ENCODE assay signal across 12 mouse cellular contexts in genomic region chr17:71093793-71094192, GRCm38 (mm10).
DNase-seq lines count a peak whose midpoint lies in the region; ATAC-seq and TF ChIP-seq lines count a peak whose summit lies in the region.
"Had no signal": no experiment of that assay in that cellular context is flagged by ENCODE, and none has a peak within 500 bp of the region (broad histone marks: within the 10 kb centered on the region; RNA-seq: fewer than 3 reads in every experiment).

No protein-coding gene starts in this region.

- no peak for TF ChIP-seq EP300 in stomach, postnatal 0 days (optimal IDR thresholded peaks at IDR 0.05)

- peaks cover 34% of the 10 kb centered on the region for H3K4me1 ChIP-seq in liver, adult 2 months (ENCODE audit: control insufficient read depth, insufficient read depth, low read length)
- 0 out of 2 replicates have a peak, but pooled peaks cover 3% of the 10 kb centered on the region for H3K4me1 ChIP-seq in liver, embryonic 11.5 days (replicated peaks; ENCODE audit: control insufficient read depth, insufficient read depth, low read length)
- H3K4me1 ChIP-seq in limb, embryonic 15.5 days: 0 out of 2 replicates have a peak, but pooled peaks cover 3% of the 10 kb centered on the region
- H3K4me1 ChIP-seq in stomach, postnatal 0 days (replicated peaks; ENCODE audit: control insufficient read depth, insufficient read depth): peaks cover 3% of the 10 kb centered on the region; the same call in 1 of the 2 replicates

- H3K79me2 ChIP-seq in liver, adult 2 months (ENCODE audit: control insufficient read depth, insufficient read depth, low read length): no peaks in the 10 kb centered on the region

- H3K36me3 ChIP-seq in liver, adult 2 months (ENCODE audit: control insufficient read depth, insufficient read depth, low read length): no peaks in the 10 kb centered on the region
- no peaks in the 10 kb centered on the region for H3K36me3 ChIP-seq in liver, embryonic 11.5 days (ENCODE audit: control insufficient read depth, insufficient read depth, low read length)
- no peaks in the 10 kb centered on the region for H3K36me3 ChIP-seq in limb, embryonic 15.5 days
- H3K36me3 ChIP-seq in stomach, postnatal 0 days (ENCODE audit: control insufficient read depth, insufficient read depth, low read length): no peaks in the 10 kb centered on the region
- H3K36me3 ChIP-seq: forebrain, embryonic 10.5 days had no signal

- TF ChIP-seq CTCF in liver, adult 2 months (IDR thresholded peaks at IDR 0.05; ENCODE audit: low read depth, low read length): no peak
- no peak for TF ChIP-seq CTCF in stomach, postnatal 0 days (IDR thresholded peaks at IDR 0.05; ENCODE audit: low read depth)

- WGBS in liver, adult 2 months: 26% methylated on average over 5 of the region's 5 CpGs
- 81% methylated on average over 5 of the region's 5 CpGs for WGBS in liver, embryonic 11.5 days
- 51% methylated on average over 5 of the region's 5 CpGs for WGBS in limb, embryonic 15.5 days
- 59% methylated on average over 5 of the region's 5 CpGs for WGBS in stomach, postnatal 0 days

- no peaks in the 10 kb centered on the region for H3K9me3 ChIP-seq in liver, embryonic 11.5 days (ENCODE audit: control insufficient read depth, low read length)
- no peaks in the 10 kb centered on the region for H3K9me3 ChIP-seq in limb, embryonic 15.5 days
- no peaks in the 10 kb centered on the region for H3K9me3 ChIP-seq in stomach, postnatal 0 days (ENCODE audit: control insufficient read depth, low read length)
- H3K9me3 ChIP-seq: forebrain, embryonic 10.5 days had no signal

- no peak overlapping the region for H3K4me3 ChIP-seq in liver, adult 2 months (ENCODE audit: insufficient read depth, low read depth, low read length)
- no peak overlapping the region for H3K4me3 ChIP-seq in liver, embryonic 11.5 days (ENCODE audit: low read depth, low read length)
- no peak overlapping the region for H3K4me3 ChIP-seq in limb, embryonic 15.5 days
- H3K4me3 ChIP-seq in stomach, postnatal 0 days (ENCODE audit: low read depth, low read length): no peak overlapping the region
- H3K4me3 ChIP-seq: forebrain, embryonic 10.5 days; heart, adult 2 months had no signal

- H3K4me2 ChIP-seq in liver, embryonic 11.5 days: no peak overlapping the region
- no peak overlapping the region for H3K4me2 ChIP-seq in limb, embryonic 15.5 days
- H3K4me2 ChIP-seq in stomach, postnatal 0 days (replicated peaks; ENCODE audit: low read depth): no peak overlapping the region
- H3K4me2 ChIP-seq: hindbrain, embryonic 14.5 days had no signal

- no peaks in the 10 kb centered on the region for H3K27me3 ChIP-seq in liver, adult 2 months (ENCODE audit: control insufficient read depth, insufficient read depth, low read length)
- H3K27me3 ChIP-seq in liver, embryonic 11.5 days (replicated peaks; ENCODE audit: control insufficient read depth, insufficient read depth, low read length): no peaks in the 10 kb centered on the region
- H3K27me3 ChIP-seq in limb, embryonic 15.5 days: no peaks in the 10 kb centered on the region
- H3K27me3 ChIP-seq in stomach, postnatal 0 days (ENCODE audit: control insufficient read depth, insufficient read depth, low read length): no peaks in the 10 kb centered on the region

- ATAC-seq in liver, embryonic 11.5 days (replicated peaks; ENCODE audit: low FRiP score): no peak
- peak; percentile 55; the same call in 1 of the 2 replicates for ATAC-seq in limb, embryonic 15.5 days (ENCODE audit: insufficient number of reproducible peaks, low FRiP score, low TSS enrichment, low read depth)
- ATAC-seq in stomach, postnatal 0 days (ENCODE audit: low FRiP score, low TSS enrichment): no peak

- H3K27ac ChIP-seq in liver, adult 2 months (replicated peaks; ENCODE audit: insufficient read depth, low read depth, low read length): peak overlapping the region; percentile 92
- H3K27ac ChIP-seq in liver, embryonic 11.5 days (ENCODE audit: low read depth, low read length): no peak overlapping the region
- no peak overlapping the region for H3K27ac ChIP-seq in limb, embryonic 15.5 days
- 0 out of 2 replicates have a peak overlapping the region, but pooled peaks have one; percentile 24 for H3K27ac ChIP-seq in stomach, postnatal 0 days (replicated peaks)
- H3K27ac ChIP-seq: forebrain, embryonic 10.5 days; heart, adult 2 months; hindbrain, embryonic 14.5 days had no signal

- DNase-seq in gastrocnemius, adult 18-20 months (ENCODE audit: low spot score): peak; percentile 77
- no peak for DNase-seq in gastrocnemius, postnatal 4 days (ENCODE audit: low spot score in 2 of 2)
- DNase-seq in liver, adult 2 months (ENCODE audit: extremely low read depth, low read depth, low spot score): peak; percentile 96
- no peak for DNase-seq in liver, embryonic 11.5 days (ENCODE audit: low spot score)
- no peak for DNase-seq in stomach, postnatal 0 days (ENCODE audit: low spot score)
- no peak for DNase-seq in cerebellum, adult 8-10 months
- no peak for DNase-seq in right cerebral cortex, postnatal 25 days
- DNase-seq: B cell, adult 2 months; heart, adult 2 months had no signal

- H3K9ac ChIP-seq in liver, adult 2 months (ENCODE audit: low read depth, low read length): peak overlapping the region; percentile 43; the same call in 1 of the 2 replicates
- no peak overlapping the region for H3K9ac ChIP-seq in liver, embryonic 11.5 days (ENCODE audit: low read depth, low read length)
- no peak overlapping the region for H3K9ac ChIP-seq in limb, embryonic 15.5 days
- no peak overlapping the region for H3K9ac ChIP-seq in stomach, postnatal 0 days (ENCODE audit: low read length)
- H3K9ac ChIP-seq: hindbrain, embryonic 14.5 days had no signal

- no peak for TF ChIP-seq POLR2A in liver, adult 2 months (IDR thresholded peaks at IDR 0.05; ENCODE audit: extremely low read depth, insufficient read depth, low read length)

Comparison
In these comparisons a context has a peak if more than half of its experiments do, and no peak if none do; other contexts are left out.
1. DNase-seq: peak in gastrocnemius, adult 18-20 months (single experiment) and liver, adult 2 months (single experiment); none in gastrocnemius, postnatal 4 days (0 of 2), liver, embryonic 11.5 days (single experiment), stomach, postnatal 0 days (single experiment), cerebellum, adult 8-10 months (single experiment) and right cerebral cortex, postnatal 25 days (single experiment).
2. H3K27ac ChIP-seq: peak in liver, adult 2 months (single experiment) and stomach, postnatal 0 days (single experiment); none in liver, embryonic 11.5 days (single experiment) and limb, embryonic 15.5 days (single experiment).